Mouse (Mus musculus) CD4-positive helper T cell, adult 2 months (primary cell): ENCODE data around the gene Khdc1c.
"Not testable (repeated sequence)": the region's sequence is repeated elsewhere in the genome, so short reads cannot be mapped to it uniquely, and the experiment has no call there.

Experiments used
- DNase-seq: peaks from one replicate; pipeline ENCODE4 v3.0.0-alpha.2; 2012; ENCODE audit warnings: low read depth, missing footprints, low spot score

Gene Khdc1c

GRCm38 (mm10) chr1:21368031-21368430 lies at the start of gene Khdc1c:
Gene Khdc1c (plus strand): TSS chr1:21368331.
- DNase-seq, result not testable (repeated sequence)

- not testable (repeated sequence) for DNase-seq
These were observed 47.9 kb upstream of the Khdc1c start for GRCm38 (mm10) chr1:21320271-21320670.

- DNase-seq, result no peak
These were observed 46.5 kb upstream of the Khdc1c start for GRCm38 (mm10) chr1:21321656-21322055.

GRCm38 (mm10) chr1:21323996-21324574 lies 44.0 kb upstream of the Khdc1c start:
- DNase-seq, result no peak

GRCm38 (mm10) chr1:21324633-21325032 lies 43.5 kb upstream of the Khdc1c start:
- no peak for DNase-seq

GRCm38 (mm10) chr1:21326733-21327132 lies 41.4 kb upstream of the Khdc1c start:
- DNase-seq, result no peak

GRCm38 (mm10) chr1:21331161-21331560 lies 37.0 kb upstream of the Khdc1c start:
- not testable (repeated sequence) for DNase-seq

GRCm38 (mm10) chr1:21333222-21333973 lies 34.7 kb upstream of the Khdc1c start:
- peak; percentile 83 for DNase-seq

- DNase-seq, result no peak
These were observed 32.3 kb upstream of the Khdc1c start for GRCm38 (mm10) chr1:21335836-21336235.

GRCm38 (mm10) chr1:21340745-21341144 lies 27.4 kb upstream of the Khdc1c start:
- DNase-seq, result no peak

GRCm38 (mm10) chr1:21344253-21344652 lies 23.9 kb upstream of the Khdc1c start:
- peak; percentile 63 for DNase-seq

GRCm38 (mm10) chr1:21344752-21345151 lies 23.4 kb upstream of the Khdc1c start:
- not testable (repeated sequence) for DNase-seq

- DNase-seq, result no peak
These were observed 18.8 kb upstream of the Khdc1c start, which contains the start of gene Khdc1a for GRCm38 (mm10) chr1:21349341-21349740. Gene Khdc1a (plus strand): TSS chr1:21349641.

GRCm38 (mm10) chr1:21383256-21383655 lies 15.1 kb downstream of the Khdc1c start, which contains the start of gene Khdc1b:
Gene Khdc1b (plus strand): TSS chr1:21383556.
- DNase-seq, result no peak

- DNase-seq, result no peak
These were observed 23.1 kb downstream of the Khdc1c start for GRCm38 (mm10) chr1:21391138-21391671.

GRCm38 (mm10) chr1:21402804-21403203 lies 34.7 kb downstream of the Khdc1c start:
- DNase-seq, result no peak

GRCm38 (mm10) chr1:21407266-21407665 lies 39.1 kb downstream of the Khdc1c start:
- no peak for DNase-seq

GRCm38 (mm10) chr1:21411331-21412196 lies 43.4 kb downstream of the Khdc1c start:
- peak; percentile 48 for DNase-seq

GRCm38 (mm10) chr1:21412197-21412555 lies 44.0 kb downstream of the Khdc1c start:
- DNase-seq, result no peak

- DNase-seq, result peak; percentile 6
These were observed 51.2 kb downstream of the Khdc1c start for GRCm38 (mm10) chr1:21419370-21419769.
